Mouse (Mus musculus) heart, adult 2 months (tissue): ENCODE data around the gene Mitf. TPM values are rescaled to one million over a fixed set of nuclear protein-coding genes. Genes with fewer than 3 reads are reported as not detected.

Experiments used
- DNase-seq, 2 experiments: peaks; one replicate each; pipeline ENCODE4 v3.0.0; 2021
- H3K27ac ChIP-seq: fragments of 200-600 bp; 2 replicates; pipeline ENCODE4 v1.8.1; 2022
- H3K27me3 ChIP-seq: fragments of 200-500 bp; 2 replicates; pipeline ENCODE4 v1.6.1; 2012; ENCODE audit warnings: mild to moderate bottlenecking, low read length, inconsistent platforms, mixed read lengths; ENCODE audit not compliant: control insufficient read depth, insufficient read depth
- H3K36me3 ChIP-seq: fragments of 200-500 bp; 2 replicates; pipeline ENCODE4 v1.6.1; 2012; ENCODE audit warnings: low read length, inconsistent platforms; ENCODE audit not compliant: control insufficient read depth, insufficient read depth
- H3K4me1 ChIP-seq: fragments of 200-500 bp; 2 replicates; pipeline ENCODE4 v1.6.1; 2011; ENCODE audit warnings: low read length; ENCODE audit not compliant: control insufficient read depth, insufficient read depth
- H3K4me3 ChIP-seq: fragments of 200-600 bp; 2 replicates; pipeline ENCODE4 v1.8.1; 2022
- H3K79me2 ChIP-seq: fragments of 200-500 bp; replicated peaks from 2 replicates; pipeline ENCODE4 v1.6.1; 2012; ENCODE audit warnings: mild to moderate bottlenecking, inconsistent platforms, low read length, moderate library complexity, mixed read lengths; ENCODE audit not compliant: control insufficient read depth, insufficient read depth
- H3K9ac ChIP-seq: fragments of 200-500 bp; 2 replicates; pipeline ENCODE4 v1.6.1; 2012; ENCODE audit warnings: low read depth, mild to moderate bottlenecking, control low read depth, inconsistent platforms, low read length, mixed read lengths
- CTCF ChIP-seq: fragments of 200-600 bp; IDR thresholded peaks from 2 replicates; pipeline ENCODE4 v1.8.1; 2022; ENCODE audit warnings: antibody characterized with exemption, mild to moderate bottlenecking, moderate library complexity
- EP300 ChIP-seq: fragments of 200-500 bp; IDR thresholded peaks from 2 replicates; pipeline ENCODE4 v1.6.1; 2011; ENCODE audit warnings: low read depth, low read length, control low read depth; ENCODE audit not compliant: insufficient read depth
- POLR2A ChIP-seq: fragments of 200-500 bp; IDR thresholded peaks from 2 replicates; pipeline ENCODE4 v1.6.1; 2011; ENCODE audit warnings: mild to moderate bottlenecking, low read depth, low read length, control low read depth; ENCODE audit not compliant: insufficient read depth
- WGBS: fragments of 180-500 bp; shearing (Covaris S2); methylation state at CpG from one replicate; pipeline ENCODE4 v1.1.7; 2018; 5-methylcytosine and 5-hydroxymethylcytosine counted together
- intact Hi-C: fragments of 180-260 bp; cut with DNase I; formaldehyde crosslinking; loops from one replicate; pipeline ENCODE4 v1.15.1; 2025
- polyA plus RNA-seq: library from polyadenylated mRNA; depleted of rRNA; stranded (reverse); fragments of >200 nt; gene quantifications from 2 replicates; pipeline ENCODE4 v1.2.3, GENCODE M21; 2012
- total RNA-seq, 2 experiments: library from RNA; stranded (reverse); gene quantifications; 2 replicates each; pipeline ENCODE4 v1.2.3; 2021

Gene Mitf
- total and polyA plus RNA-seq, 3 experiments = 23.4 to 68.3 (median 50.6) TPM

- Histone ChIP-seq H3K79me2 (no peaks in the 10 kb centered on the region), H3K27ac (peak overlapping the region; percentile 84), H3K36me3 (peaks cover 21% of the 10 kb centered on the region), H3K9ac (no peak overlapping the region), H3K4me3 (no peak overlapping the region), H3K4me1 (peaks cover 8% of the 10 kb centered on the region), H3K27me3 (no peaks in the 10 kb centered on the region)
- 78% methylated on average over 8 of the region's 8 CpGs for WGBS
- no peak for TF ChIP-seq EP300
- no peak for TF ChIP-seq CTCF
- TF ChIP-seq POLR2A = no peak
- intact Hi-C loops = loop anchor here (5.0 to 10.0 kb wide), 2 partner anchors 34 to 122 kb away; no protein-coding TSS in a partner anchor
- no peak for DNase-seq
Observed at GRCm38 (mm10) chr6:97882931-97883330, 76.1 kb downstream of the Mitf start.

- H3K79me2 ChIP-seq = no peaks in the 10 kb centered on the region
- H3K9ac ChIP-seq = no peak overlapping the region; the same call in 1 of the 2 replicates
- peak in 1 of 2 experiments; percentile 45 for DNase-seq
- H3K4me3 ChIP-seq = no peak overlapping the region
- TF ChIP-seq POLR2A = no peak
- no peak for TF ChIP-seq EP300
- no peak for TF ChIP-seq CTCF
- intact Hi-C loops = loop anchor here (5.0 to 10.0 kb wide), 2 partner anchors 34 to 121 kb away; no protein-coding TSS in a partner anchor
- WGBS = 32% methylated on average over 2 of the region's 2 CpGs
- no peaks in the 10 kb centered on the region for H3K27me3 ChIP-seq
- peaks cover 5% of the 10 kb centered on the region for H3K4me1 ChIP-seq
- H3K27ac ChIP-seq = peak overlapping the region; percentile 84
- peaks cover 19% of the 10 kb centered on the region for H3K36me3 ChIP-seq
Observed at GRCm38 (mm10) chr6:97883496-97883895, 76.6 kb downstream of the Mitf start.

- intact Hi-C loops = loop anchor here (5.0 to 10.0 kb wide), 2 partner anchors 32 to 120 kb away; no protein-coding TSS in a partner anchor
- no peak overlapping the region for H3K4me3 ChIP-seq
- TF ChIP-seq POLR2A (no peak), EP300 (no peak), CTCF (no peak)
- peaks cover 10% of the 10 kb centered on the region for H3K36me3 ChIP-seq
- H3K27ac ChIP-seq = no peak overlapping the region; the same call in 1 of the 2 replicates
- H3K4me1 ChIP-seq = peaks cover 2% of the 10 kb centered on the region
- DNase-seq = no peak
- no peak overlapping the region for H3K9ac ChIP-seq
- no peaks in the 10 kb centered on the region for H3K79me2 ChIP-seq
- no peaks in the 10 kb centered on the region for H3K27me3 ChIP-seq
- WGBS = 75% methylated on average over 4 of the region's 4 CpGs
Observed at GRCm38 (mm10) chr6:97884971-97885370, 78.1 kb downstream of the Mitf start.

- no peaks in the 10 kb centered on the region for H3K27me3 ChIP-seq
- peak overlapping the region; percentile 3; the same call in 1 of the 2 replicates for H3K27ac ChIP-seq
- H3K79me2 ChIP-seq = no peaks in the 10 kb centered on the region
- peaks cover 6% of the 10 kb centered on the region for H3K36me3 ChIP-seq
- no peak for TF ChIP-seq EP300
- no peak for TF ChIP-seq POLR2A
- no peak for TF ChIP-seq CTCF
- H3K4me3 ChIP-seq = no peak overlapping the region
- peaks cover 2% of the 10 kb centered on the region for H3K4me1 ChIP-seq
- WGBS = 79% methylated on average over 3 of the region's 3 CpGs
- no peak overlapping the region for H3K9ac ChIP-seq
- intact Hi-C loops = loop anchor here (10.0 kb wide), 1 partner anchor 119 kb away; no protein-coding TSS in a partner anchor
- DNase-seq = no peak
Observed at GRCm38 (mm10) chr6:97885606-97886005, 78.8 kb downstream of the Mitf start.

GRCm38 (mm10) chr6:97887893-97888292 is 81.0 kb downstream of the Mitf start:
- no peak overlapping the region for H3K27ac ChIP-seq
- intact Hi-C loops = loop anchor here (10.0 kb wide), 1 partner anchor 117 kb away; no protein-coding TSS in a partner anchor
- peaks cover 4% of the 10 kb centered on the region; the same call in 1 of the 2 replicates for H3K36me3 ChIP-seq
- WGBS = 46% methylated on average over 4 of the region's 4 CpGs
- DNase-seq = no peak
- H3K4me3 ChIP-seq = no peak overlapping the region
- H3K27me3 ChIP-seq = no peaks in the 10 kb centered on the region
- no peaks in the 10 kb centered on the region for H3K79me2 ChIP-seq
- peaks cover 2% of the 10 kb centered on the region; the same call in 1 of the 2 replicates for H3K4me1 ChIP-seq
- TF ChIP-seq EP300 (no peak), CTCF (no peak), POLR2A (no peak)
- no peak overlapping the region for H3K9ac ChIP-seq

- Histone ChIP-seq H3K27me3 (no peaks in the 10 kb centered on the region), H3K79me2 (no peaks in the 10 kb centered on the region), H3K36me3 (peaks cover 4% of the 10 kb centered on the region; the same call in 1 of the 2 replicates), H3K4me1 (peaks cover 2% of the 10 kb centered on the region; the same call in 1 of the 2 replicates), H3K4me3 (no peak overlapping the region), H3K27ac (no peak overlapping the region), H3K9ac (no peak overlapping the region)
- TF ChIP-seq POLR2A (no peak), CTCF (no peak), EP300 (no peak)
- no peak for DNase-seq
- 83% methylated on average over 3 of the region's 3 CpGs for WGBS
- intact Hi-C loops = loop anchor here (10.0 kb wide), 1 partner anchor 116 kb away; no protein-coding TSS in a partner anchor
Observed at GRCm38 (mm10) chr6:97888596-97888995, 81.7 kb downstream of the Mitf start.
